Mouse (Mus musculus) liver, adult 2 months (tissue): ENCODE measurements around the gene C1ra. TPM values are rescaled to one million over a fixed set of nuclear protein-coding genes. Genes with fewer than 3 reads are reported as not detected.

Experiments used
- DNase-seq: peaks from one replicate; pipeline ENCODE4 v3.0.0-alpha.2; 2011; ENCODE audit warnings: low read depth, low spot score; ENCODE audit errors: extremely low read depth
- H3K27ac ChIP-seq: fragments of 200-500 bp; replicated peaks from 2 replicates; pipeline ENCODE4 v1.5.1; 2012; ENCODE audit warnings: low read depth, mild to moderate bottlenecking, control low read depth, inconsistent platforms, low read length; ENCODE audit not compliant: insufficient read depth
- H3K27me3 ChIP-seq: fragments of 200-500 bp; 2 replicates; pipeline ENCODE4 v1.6.1; 2012; ENCODE audit warnings: mild to moderate bottlenecking, moderate library complexity, low read length, inconsistent platforms; ENCODE audit not compliant: control insufficient read depth, insufficient read depth
- H3K36me3 ChIP-seq: fragments of 200-500 bp; 2 replicates; pipeline ENCODE4 v1.6.1; 2012; ENCODE audit warnings: low read length, inconsistent platforms; ENCODE audit not compliant: control insufficient read depth, insufficient read depth
- H3K4me1 ChIP-seq: fragments of 200-500 bp; 2 replicates; pipeline ENCODE4 v1.6.1; 2011; ENCODE audit warnings: low read length; ENCODE audit not compliant: control insufficient read depth, insufficient read depth
- H3K4me3 ChIP-seq: fragments of 200-500 bp; 2 replicates; pipeline ENCODE4 v1.5.1; 2011; ENCODE audit warnings: low read depth, mild to moderate bottlenecking, control low read depth, low read length, moderate library complexity; ENCODE audit not compliant: insufficient read depth
- H3K79me2 ChIP-seq: fragments of 200-500 bp; 2 replicates; pipeline ENCODE4 v1.6.1; 2012; ENCODE audit warnings: inconsistent platforms, mild to moderate bottlenecking, low read length, moderate library complexity; ENCODE audit not compliant: control insufficient read depth, insufficient read depth
- H3K9ac ChIP-seq: fragments of 200-500 bp; 2 replicates; pipeline ENCODE4 v1.6.1; 2012; ENCODE audit warnings: low read depth, mild to moderate bottlenecking, control low read depth, inconsistent platforms, low read length
- CTCF ChIP-seq: fragments of 200-500 bp; IDR thresholded peaks from 2 replicates; pipeline ENCODE4 v1.5.1; 2011; ENCODE audit warnings: low read depth, low read length, control low read depth
- POLR2A ChIP-seq: fragments of 200-500 bp; IDR thresholded peaks from 2 replicates; pipeline ENCODE4 v1.6.1; 2011; ENCODE audit warnings: low read length, control low read depth; ENCODE audit not compliant: insufficient read depth; ENCODE audit errors: extremely low read depth
- WGBS: fragments of 180-500 bp; shearing (Covaris S2); methylation state at CpG from one replicate; pipeline ENCODE4 v1.1.7; 2018; 5-methylcytosine and 5-hydroxymethylcytosine counted together
- polyA plus RNA-seq: library from polyadenylated mRNA; depleted of rRNA; stranded (reverse); fragments of >200 nt; gene quantifications from 2 replicates; pipeline ENCODE4 v1.2.3, GENCODE M21; 2012
- total RNA-seq: library from RNA; depleted of rRNA; stranded (reverse); fragments of >200 nt; gene quantifications from 2 replicates; pipeline ENCODE4 v1.2.3, GENCODE M21; 2014

The C1ra gene
- total and polyA plus RNA-seq, 2 experiments: 119 to 165 TPM

DNA sequence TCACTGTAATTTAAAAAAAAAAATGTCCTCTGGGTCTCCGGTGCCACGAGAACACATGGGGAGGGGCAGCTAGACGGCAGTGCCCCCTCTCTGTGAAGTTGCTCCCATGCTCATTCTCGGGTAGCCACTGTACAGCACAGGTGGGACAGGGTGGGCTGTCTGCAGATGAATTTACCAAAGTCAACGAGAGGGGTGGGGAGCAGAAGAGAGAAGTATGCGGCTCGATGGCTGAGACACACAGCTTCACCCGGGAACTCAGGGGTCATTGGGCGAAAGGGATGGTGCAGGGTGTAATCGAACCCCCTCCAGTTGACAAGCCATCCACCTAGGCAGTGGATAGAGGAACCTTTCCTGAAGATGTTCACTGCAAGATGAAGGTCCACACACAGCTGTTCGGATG is 35.4 kb upstream of the C1ra start:
- H3K4me1 ChIP-seq: peaks cover 26% of the 10 kb centered on the region
- no peaks in the 10 kb centered on the region for H3K36me3 ChIP-seq
- H3K79me2 ChIP-seq: no peaks in the 10 kb centered on the region
- no peak overlapping the region for H3K27ac ChIP-seq
- H3K9ac ChIP-seq: no peak overlapping the region
- no peak overlapping the region for H3K4me3 ChIP-seq
- TF ChIP-seq CTCF: no peak
- no peak for TF ChIP-seq POLR2A
- 91% methylated on average over 11 of the region's 11 CpGs for WGBS
- no peaks in the 10 kb centered on the region for H3K27me3 ChIP-seq
- no peak for DNase-seq

DNA sequence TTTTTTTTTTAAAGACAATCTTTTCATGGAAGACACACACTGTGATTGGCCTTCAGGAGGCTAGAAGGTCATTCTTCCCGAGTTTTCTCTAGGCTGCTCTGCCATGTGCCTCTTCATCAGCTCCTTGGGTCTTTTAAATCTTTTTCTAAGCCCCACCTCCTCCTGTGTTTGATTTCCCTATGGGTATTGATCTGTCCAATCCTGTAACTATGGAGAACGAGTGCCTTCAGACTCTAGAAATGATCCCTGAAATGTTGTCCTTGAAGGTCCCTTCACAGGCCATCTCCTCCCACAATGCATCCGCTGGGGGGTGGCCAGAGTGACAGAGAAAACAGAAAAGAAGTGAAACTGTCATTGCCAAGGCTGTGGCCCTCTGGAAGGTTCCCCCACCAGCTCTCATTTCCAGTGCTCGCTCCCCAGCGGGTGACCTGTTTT is 35.0 kb upstream of the C1ra start:
- Histone ChIP-seq H3K9ac (no peak overlapping the region), H3K79me2 (no peaks in the 10 kb centered on the region), H3K36me3 (no peaks in the 10 kb centered on the region), H3K27me3 (no peaks in the 10 kb centered on the region), H3K4me3 (no peak overlapping the region), H3K27ac (peak overlapping the region; percentile 94), H3K4me1 (peaks cover 26% of the 10 kb centered on the region)
- no peak for TF ChIP-seq CTCF
- no peak for TF ChIP-seq POLR2A
- WGBS: 34% methylated on average over 5 of the region's 5 CpGs
- DNase-seq: no peak

DNA sequence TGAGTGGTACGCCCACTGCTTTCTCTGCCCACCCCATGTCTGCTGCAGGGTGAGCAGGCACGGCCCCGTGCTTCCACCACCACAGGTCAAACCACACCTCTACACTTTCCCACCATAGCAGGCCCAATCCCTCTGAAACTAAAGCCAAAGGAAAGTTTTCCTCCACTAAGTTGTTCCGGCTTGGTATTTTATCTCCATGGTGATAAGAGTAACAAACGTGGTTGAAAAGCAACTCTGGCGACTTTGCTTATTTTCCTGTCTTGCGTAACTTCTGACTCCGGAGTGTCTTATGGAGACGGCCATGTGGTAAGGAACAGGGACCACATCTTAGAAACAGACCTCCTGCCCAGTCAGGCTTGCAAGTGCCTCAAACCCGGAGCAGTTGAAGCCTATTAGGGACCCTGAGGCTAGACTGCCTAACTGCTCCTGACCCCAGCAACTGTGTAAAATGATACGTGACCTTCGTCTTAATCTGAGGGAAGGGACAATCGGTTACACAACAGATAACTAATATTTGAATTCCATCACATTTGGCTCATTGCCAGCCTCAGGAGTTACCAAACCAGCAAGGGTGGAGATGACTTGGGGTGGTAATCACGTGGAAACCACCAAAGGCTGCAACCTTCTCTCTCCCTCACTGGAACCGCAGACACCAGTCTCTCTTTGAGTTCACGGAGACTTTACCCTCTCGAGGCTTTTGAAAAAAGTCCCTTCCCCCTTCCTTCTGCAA is 34.1 kb upstream of the C1ra start:
- Histone ChIP-seq H3K4me3 (peak overlapping the region; percentile 7), H3K27ac (peak overlapping the region; percentile 94), H3K27me3 (no peaks in the 10 kb centered on the region), H3K9ac (peak overlapping the region; percentile 54), H3K4me1 (peaks cover 32% of the 10 kb centered on the region), H3K79me2 (no peaks in the 10 kb centered on the region), H3K36me3 (no peaks in the 10 kb centered on the region)
- DNase-seq: peak; percentile 97
- WGBS: 8% methylated on average over 17 of the region's 17 CpGs
- no peak for TF ChIP-seq CTCF

DNA sequence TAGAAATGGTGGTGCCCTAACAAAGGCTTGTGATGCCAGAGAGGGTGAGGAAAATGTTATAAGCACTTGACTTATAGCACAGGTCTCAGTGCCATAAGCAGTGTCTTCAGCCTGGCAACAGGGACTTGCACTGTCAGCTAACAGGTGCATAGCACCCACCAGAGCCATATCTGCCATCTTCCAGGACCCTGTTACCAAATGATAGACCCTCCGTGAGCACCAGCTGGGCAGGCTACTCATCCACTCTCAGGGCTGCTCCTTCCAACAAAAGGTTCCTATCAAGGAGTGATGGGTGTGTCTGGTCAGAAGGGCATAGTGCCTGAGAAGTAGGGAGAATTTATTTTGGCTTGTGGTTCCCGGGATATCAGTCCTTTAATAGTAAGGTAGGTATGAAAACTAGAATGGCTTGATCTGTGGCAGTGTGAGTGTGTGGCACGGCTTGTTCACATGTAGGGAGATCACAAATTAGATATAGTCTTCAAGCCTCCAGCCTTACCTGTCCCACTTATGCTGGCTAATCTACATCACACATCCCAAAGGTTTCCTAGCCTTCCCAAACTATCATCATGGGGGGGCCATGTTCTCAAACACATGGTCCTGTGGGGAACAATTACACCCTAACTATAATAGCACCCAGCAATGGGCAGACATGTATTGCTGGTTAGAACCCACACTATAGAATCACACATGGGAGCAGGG is 33.2 kb upstream of the C1ra start:
- H3K27me3 ChIP-seq: no peaks in the 10 kb centered on the region
- peaks cover 34% of the 10 kb centered on the region for H3K4me1 ChIP-seq
- no peaks in the 10 kb centered on the region for H3K79me2 ChIP-seq
- no peaks in the 10 kb centered on the region for H3K36me3 ChIP-seq
- H3K27ac ChIP-seq: peak overlapping the region; percentile 46
- H3K4me3 ChIP-seq: no peak overlapping the region
- peak overlapping the region; percentile 33; the same call in 1 of the 2 replicates for H3K9ac ChIP-seq
- DNase-seq: no peak
- WGBS: 88% methylated on average over 3 of the region's 3 CpGs
- no peak for TF ChIP-seq CTCF
- no peak for TF ChIP-seq POLR2A

DNA sequence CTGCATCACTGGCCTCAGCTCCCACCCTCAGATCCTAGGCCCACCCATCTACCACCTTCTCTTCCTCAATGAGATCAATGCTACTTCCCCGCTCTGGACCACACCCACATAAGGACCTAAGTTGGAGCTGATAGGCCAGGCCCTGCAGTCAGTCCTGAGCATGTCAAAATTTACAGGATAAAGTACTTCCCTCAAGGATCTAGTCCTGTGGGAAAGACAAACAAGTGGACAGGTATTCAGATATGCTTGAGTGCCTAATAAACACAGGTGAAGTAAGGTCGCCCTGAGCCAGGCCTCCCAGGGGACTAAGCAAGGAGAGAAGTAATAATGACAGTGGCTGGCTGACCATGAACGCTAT is 32.7 kb upstream of the C1ra start:
- Histone ChIP-seq H3K4me1 (peaks cover 34% of the 10 kb centered on the region), H3K4me3 (no peak overlapping the region), H3K27me3 (no peaks in the 10 kb centered on the region), H3K36me3 (no peaks in the 10 kb centered on the region), H3K9ac (no peak overlapping the region), H3K79me2 (no peaks in the 10 kb centered on the region), H3K27ac (no peak overlapping the region)
- 92% methylated on average over 3 of the region's 3 CpGs for WGBS
- DNase-seq: no peak
- TF ChIP-seq CTCF: no peak
- no peak for TF ChIP-seq POLR2A

DNA sequence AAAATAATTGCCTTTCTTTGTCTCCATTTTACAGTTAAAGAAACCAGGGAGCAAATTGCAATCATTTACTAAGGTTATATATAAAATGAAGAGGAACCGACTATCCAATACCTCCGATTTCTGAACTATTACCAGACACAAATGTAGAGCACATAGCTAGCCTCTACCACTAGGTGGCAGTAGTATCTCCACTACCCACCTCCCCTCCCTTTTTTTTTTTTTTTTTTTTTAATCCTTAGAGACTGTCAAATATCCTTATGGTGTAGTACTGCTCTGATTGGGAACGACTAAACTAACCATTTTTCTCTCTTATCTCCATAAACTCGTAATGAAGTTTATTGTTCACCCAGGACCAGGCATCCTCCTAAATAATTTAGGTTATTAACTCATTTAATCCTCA is 31.9 kb upstream of the C1ra start:
- 28% methylated on average over 4 of the region's 4 CpGs for WGBS
- TF ChIP-seq CTCF: no peak
- Histone ChIP-seq H3K27ac (no peak overlapping the region), H3K36me3 (no peaks in the 10 kb centered on the region), H3K27me3 (no peaks in the 10 kb centered on the region), H3K4me1 (peaks cover 34% of the 10 kb centered on the region), H3K4me3 (no peak overlapping the region), H3K79me2 (no peaks in the 10 kb centered on the region), H3K9ac (no peak overlapping the region)
- DNase-seq: peak; percentile 62
